Mouse (Mus musculus) ES-CJ7 (cell line): ENCODE results near the gene Tenm3.
A peak's percentile ranks its signal among the peaks of the same experiment; 100 is the strongest.
"Not testable (repeated sequence)": the region's sequence is repeated elsewhere in the genome, so short reads cannot be mapped to it uniquely, and the experiment has no call there.

Source experiments
- DNase-seq: peaks from one replicate; pipeline ENCODE4 v3.0.0; 2011; ENCODE audit warnings: low read depth, low spot score

Tenm3 gene

GRCm38 (mm10) chr8:48207567-48207966, 636.2 kb downstream of the Tenm3 start:
- DNase-seq = no peak

- DNase-seq = peak; percentile 80
Measured at GRCm38 (mm10) chr8:48206922-48207321, 636.8 kb downstream of the Tenm3 start.

- no peak for DNase-seq
Measured at GRCm38 (mm10) chr8:48204838-48205345, 638.9 kb downstream of the Tenm3 start.

GRCm38 (mm10) chr8:48204114-48204837, 639.5 kb downstream of the Tenm3 start:
- DNase-seq = no peak

- DNase-seq = peak; percentile 64
Measured at GRCm38 (mm10) chr8:48203611-48204010, 640.1 kb downstream of the Tenm3 start.

GRCm38 (mm10) chr8:48203161-48203560, 640.6 kb downstream of the Tenm3 start:
- peak; percentile 95 for DNase-seq

- peak; percentile 89 for DNase-seq
Measured at GRCm38 (mm10) chr8:48202632-48203031, 641.1 kb downstream of the Tenm3 start.

GRCm38 (mm10) chr8:48199171-48199570, 644.6 kb downstream of the Tenm3 start:
- DNase-seq = no peak

- DNase-seq = peak; percentile 96
Measured at GRCm38 (mm10) chr8:48195971-48196370, 647.8 kb downstream of the Tenm3 start.

- peak; percentile 85 for DNase-seq
Measured at GRCm38 (mm10) chr8:48188586-48188985, 655.2 kb downstream of the Tenm3 start.

GRCm38 (mm10) chr8:48183758-48184157, 660.0 kb downstream of the Tenm3 start:
- DNase-seq = no peak

GRCm38 (mm10) chr8:48181000-48181399, 662.8 kb downstream of the Tenm3 start:
- DNase-seq = peak; percentile 52

- not testable (repeated sequence) for DNase-seq
Measured at GRCm38 (mm10) chr8:48180146-48180545, 663.6 kb downstream of the Tenm3 start.

- peak; percentile 95 for DNase-seq
Measured at GRCm38 (mm10) chr8:48178993-48179392, 664.8 kb downstream of the Tenm3 start.

- peak; percentile 95 for DNase-seq
Measured at GRCm38 (mm10) chr8:48177876-48178275, 665.9 kb downstream of the Tenm3 start.
